Mouse (Mus musculus): ENCODE measurements at regions not wholly inside any gene's neighbourhood (a gene's known extent, or its start where the extent isn't known, plus 50 kb on each side); places are given as distances from the start of the nearest gene placed in this dataset.
A peak's percentile ranks its signal among the peaks of the same experiment; 100 is the strongest.
"Not testable (repeated sequence)": the region's sequence is repeated elsewhere in the genome, so short reads cannot be mapped to it uniquely, and the experiment has no call there.

DNA sequence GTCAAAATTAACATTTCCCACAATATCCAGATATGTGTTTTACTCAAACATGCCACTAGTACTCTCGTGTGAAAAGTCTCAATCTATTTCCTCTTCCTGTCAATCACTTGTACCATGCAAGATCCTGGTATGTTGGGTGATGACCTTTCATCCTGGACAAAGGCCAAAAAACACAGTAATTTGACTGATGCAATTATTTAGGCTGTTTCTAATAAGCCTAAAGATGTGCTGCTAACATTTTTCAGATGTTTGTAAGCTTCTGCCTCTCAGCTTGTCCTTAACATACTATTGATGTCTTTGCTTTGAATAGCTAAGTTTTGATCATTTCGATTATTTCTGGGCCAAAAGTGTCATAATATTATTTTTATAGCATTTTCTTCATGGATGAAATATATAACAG is 418.4 kb upstream of the Arrdc4 start:
- ATAC-seq (ENCODE audit: low FRiP score, low read depth): no peak
- Histone ChIP-seq H3K9ac (ENCODE audit: low read depth, low read length, severe bottlenecking) (no peak overlapping the region), H3K36me3 (ENCODE audit: control insufficient read depth, insufficient read depth, low read length) (no peaks in the 10 kb centered on the region), H3K27me3 (ENCODE audit: control insufficient read depth, insufficient read depth, low read length) (no peaks in the 10 kb centered on the region), H3K4me1 (ENCODE audit: control insufficient read depth, insufficient read depth, low read length) (no peaks in the 10 kb centered on the region), H3K4me3 (replicated peaks; ENCODE audit: low read length) (no peak overlapping the region), H3K27ac (replicated peaks; ENCODE audit: low read depth, low read length) (no peak overlapping the region), H3K4me2 (replicated peaks; ENCODE audit: low read depth, low read length, severe bottlenecking) (no peak overlapping the region), H3K9me3 (ENCODE audit: control insufficient read depth, low read length) (no peaks in the 10 kb centered on the region)
- TF ChIP-seq POLR2A (IDR thresholded peaks at IDR 0.05; ENCODE audit: borderline replicate concordance, extremely low read depth, insufficient read depth, insufficient read length): no peak
- DNase-seq (ENCODE audit: low spot score): no peak
- 54% methylated on average over 2 of the region's 2 CpGs for WGBS

DNA sequence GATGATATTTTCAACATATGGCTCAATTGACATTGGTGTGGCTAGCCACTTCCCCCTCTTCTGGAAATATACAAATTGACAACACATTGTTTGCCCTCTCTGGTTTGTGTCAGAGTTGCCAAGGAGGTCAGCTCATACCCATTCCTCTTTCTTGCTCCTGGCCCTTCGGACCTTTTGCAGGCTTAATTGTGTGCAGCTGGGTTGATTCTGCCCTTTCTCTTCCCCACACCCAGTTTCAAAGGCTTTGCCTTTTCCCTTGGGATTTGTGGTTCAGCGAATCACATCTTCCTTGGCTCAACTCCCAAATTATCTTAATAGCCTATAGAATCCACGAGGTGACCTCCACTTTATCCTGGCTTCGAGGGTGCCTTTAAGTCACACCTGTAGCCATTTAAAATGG is 412.9 kb upstream of the Arrdc4 start:
- no peak overlapping the region for H3K4me2 ChIP-seq (replicated peaks; ENCODE audit: low read depth, low read length, severe bottlenecking)
- H3K27ac ChIP-seq (replicated peaks; ENCODE audit: low read depth, low read length): no peak overlapping the region
- TF ChIP-seq POLR2A (IDR thresholded peaks at IDR 0.05; ENCODE audit: borderline replicate concordance, extremely low read depth, insufficient read depth, insufficient read length): no peak
- H3K36me3 ChIP-seq (ENCODE audit: control insufficient read depth, insufficient read depth, low read length): no peaks in the 10 kb centered on the region
- no peak for DNase-seq (ENCODE audit: low spot score)
- no peak for ATAC-seq (ENCODE audit: low FRiP score, low read depth)
- no peaks in the 10 kb centered on the region for H3K9me3 ChIP-seq (ENCODE audit: control insufficient read depth, low read length)
- no peaks in the 10 kb centered on the region for H3K4me1 ChIP-seq (ENCODE audit: control insufficient read depth, insufficient read depth, low read length)
- H3K4me3 ChIP-seq (replicated peaks; ENCODE audit: low read length): no peak overlapping the region
- H3K27me3 ChIP-seq (ENCODE audit: control insufficient read depth, insufficient read depth, low read length): no peaks in the 10 kb centered on the region
- no peak overlapping the region for H3K9ac ChIP-seq (ENCODE audit: low read depth, low read length, severe bottlenecking)
- WGBS: 16% methylated on average over 4 of the region's 4 CpGs

DNA sequence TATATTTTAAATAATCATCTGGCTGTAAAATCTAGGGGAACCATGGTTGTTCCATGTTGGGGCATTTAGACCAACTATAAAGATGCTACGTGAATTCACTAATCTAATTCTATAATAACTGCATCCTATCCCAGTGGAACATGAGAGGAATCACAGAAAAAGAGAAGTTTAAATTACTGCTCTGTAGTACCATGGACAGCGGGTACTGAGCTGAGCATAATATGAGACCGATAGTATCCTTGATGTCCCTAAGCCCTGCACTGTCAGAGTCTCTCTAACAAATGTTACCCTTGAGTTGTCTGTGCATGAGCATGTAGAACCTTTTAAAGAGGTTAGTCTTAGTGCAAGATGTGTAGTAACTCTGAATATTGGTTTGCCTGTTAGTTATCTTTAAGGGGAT is 393.3 kb upstream of the Arrdc4 start:
- Histone ChIP-seq H3K27me3 (ENCODE audit: control insufficient read depth, insufficient read depth, low read length) (no peaks in the 10 kb centered on the region), H3K4me3 (replicated peaks; ENCODE audit: low read length) (no peak overlapping the region), H3K4me2 (replicated peaks; ENCODE audit: low read depth, low read length, severe bottlenecking) (no peak overlapping the region), H3K9me3 (ENCODE audit: control insufficient read depth, low read length) (no peaks in the 10 kb centered on the region), H3K9ac (ENCODE audit: low read depth, low read length, severe bottlenecking) (no peak overlapping the region), H3K36me3 (ENCODE audit: control insufficient read depth, insufficient read depth, low read length) (no peaks in the 10 kb centered on the region), H3K4me1 (ENCODE audit: control insufficient read depth, insufficient read depth, low read length) (no peaks in the 10 kb centered on the region), H3K27ac (replicated peaks; ENCODE audit: low read depth, low read length) (no peak overlapping the region)
- peak; percentile 51 for DNase-seq (ENCODE audit: low spot score)
- 69% methylated on average over 3 of the region's 3 CpGs for WGBS
- TF ChIP-seq POLR2A (IDR thresholded peaks at IDR 0.05; ENCODE audit: borderline replicate concordance, extremely low read depth, insufficient read depth, insufficient read length): no peak
- no peak for ATAC-seq (ENCODE audit: low FRiP score, low read depth)

DNA sequence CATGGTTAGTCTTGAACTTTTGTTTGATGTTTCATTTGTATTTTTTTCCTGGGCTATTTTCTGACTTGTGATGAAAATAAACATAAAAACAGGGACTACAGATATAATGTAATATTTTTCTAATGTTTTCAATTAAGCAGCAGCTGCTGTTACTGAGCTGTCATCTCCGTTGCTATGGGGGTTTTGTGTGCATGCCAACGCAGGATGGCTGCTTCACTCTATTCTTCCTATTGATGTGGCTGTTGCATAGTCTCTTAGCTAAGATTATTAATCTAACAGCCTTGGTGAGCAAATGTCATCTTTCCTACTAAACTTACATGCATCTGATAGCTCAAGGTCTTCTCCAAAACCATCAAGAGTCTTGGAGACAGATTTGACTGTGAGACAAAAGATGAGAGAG is 384.4 kb upstream of the Arrdc4 start:
- Histone ChIP-seq H3K27me3 (ENCODE audit: control insufficient read depth, insufficient read depth, low read length) (no peaks in the 10 kb centered on the region), H3K27ac (replicated peaks; ENCODE audit: low read depth, low read length) (no peak overlapping the region), H3K4me2 (replicated peaks; ENCODE audit: low read depth, low read length, severe bottlenecking) (no peak overlapping the region), H3K36me3 (ENCODE audit: control insufficient read depth, insufficient read depth, low read length) (no peaks in the 10 kb centered on the region), H3K4me3 (replicated peaks; ENCODE audit: low read length) (no peak overlapping the region), H3K4me1 (ENCODE audit: control insufficient read depth, insufficient read depth, low read length) (no peaks in the 10 kb centered on the region), H3K9me3 (ENCODE audit: control insufficient read depth, low read length) (no peaks in the 10 kb centered on the region), H3K9ac (ENCODE audit: low read depth, low read length, severe bottlenecking) (no peak overlapping the region)
- 84% methylated on average over 2 of the region's 2 CpGs for WGBS
- TF ChIP-seq POLR2A (IDR thresholded peaks at IDR 0.05; ENCODE audit: borderline replicate concordance, extremely low read depth, insufficient read depth, insufficient read length): no peak
- ATAC-seq (ENCODE audit: low FRiP score, low read depth) (no peak), DNase-seq (ENCODE audit: low spot score) (no peak)

DNA sequence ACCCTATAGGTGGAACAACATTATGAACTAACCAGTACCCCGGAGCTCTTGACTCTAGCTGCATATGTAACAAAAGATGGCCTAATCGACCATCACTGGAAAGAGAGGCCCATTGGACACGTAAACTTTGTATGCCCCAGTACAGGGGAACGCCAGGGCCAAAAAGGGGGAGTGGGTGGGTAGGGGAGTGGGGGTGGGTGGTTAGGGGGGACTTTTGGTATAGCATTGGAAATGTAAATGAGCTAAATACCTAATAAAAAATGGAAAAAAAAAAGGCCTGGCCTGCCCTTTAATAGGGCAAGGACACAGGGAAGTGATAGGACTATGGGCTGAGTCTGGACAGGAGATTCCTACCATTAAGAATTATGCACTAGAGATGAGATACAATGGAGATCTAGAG is 352.7 kb upstream of the Arrdc4 start:
- not testable (repeated sequence) for DNase-seq (ENCODE audit: low spot score); H3K27me3 ChIP-seq (ENCODE audit: control insufficient read depth, insufficient read depth, low read length); ATAC-seq (ENCODE audit: low FRiP score, low read depth); H3K9ac ChIP-seq (ENCODE audit: low read depth, low read length, severe bottlenecking); H3K9me3 ChIP-seq (ENCODE audit: control insufficient read depth, low read length); H3K36me3 ChIP-seq (ENCODE audit: control insufficient read depth, insufficient read depth, low read length); H3K4me1 ChIP-seq (ENCODE audit: control insufficient read depth, insufficient read depth, low read length); H3K27ac ChIP-seq (replicated peaks; ENCODE audit: low read depth, low read length); H3K4me3 ChIP-seq (replicated peaks; ENCODE audit: low read length); H3K4me2 ChIP-seq (replicated peaks; ENCODE audit: low read depth, low read length, severe bottlenecking)
- WGBS: 86% methylated on average over 1 of the region's 4 CpGs

DNA sequence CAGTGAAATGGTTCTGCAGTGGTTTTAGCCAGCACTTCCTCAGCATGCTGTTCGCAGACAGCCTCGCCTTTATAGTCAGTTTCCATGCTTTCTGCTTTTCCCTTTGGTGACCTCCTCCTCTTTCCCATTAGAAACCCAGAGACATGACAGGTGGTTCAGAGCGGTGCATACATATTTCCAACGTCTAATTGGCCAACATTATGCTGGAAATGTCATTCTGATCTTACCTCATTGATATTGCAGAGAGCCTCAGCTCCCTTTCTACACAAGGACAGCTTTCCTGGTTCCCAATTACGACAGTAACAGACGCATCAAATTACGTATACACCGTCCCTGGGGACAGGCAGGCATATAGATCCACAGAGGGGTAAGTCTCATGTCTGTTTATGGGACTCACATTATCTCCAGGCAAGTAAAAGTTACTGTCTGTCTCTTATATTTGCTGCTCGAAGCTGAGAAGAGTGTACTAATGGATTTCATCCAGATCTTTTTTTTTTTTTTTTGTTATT is 348.6 kb upstream of the Arrdc4 start:
- Histone ChIP-seq H3K4me3 (replicated peaks; ENCODE audit: low read length) (no peak overlapping the region), H3K9me3 (ENCODE audit: control insufficient read depth, low read length) (no peaks in the 10 kb centered on the region), H3K27me3 (ENCODE audit: control insufficient read depth, insufficient read depth, low read length) (no peaks in the 10 kb centered on the region), H3K36me3 (ENCODE audit: control insufficient read depth, insufficient read depth, low read length) (no peaks in the 10 kb centered on the region), H3K4me1 (ENCODE audit: control insufficient read depth, insufficient read depth, low read length) (0 out of 2 replicates have a peak, but pooled peaks cover 2% of the 10 kb centered on the region), H3K9ac (ENCODE audit: low read depth, low read length, severe bottlenecking) (no peak overlapping the region), H3K4me2 (replicated peaks; ENCODE audit: low read depth, low read length, severe bottlenecking) (no peak overlapping the region), H3K27ac (replicated peaks; ENCODE audit: low read depth, low read length) (no peak overlapping the region)
- no peak for TF ChIP-seq POLR2A (IDR thresholded peaks at IDR 0.05; ENCODE audit: borderline replicate concordance, extremely low read depth, insufficient read depth, insufficient read length)
- WGBS: 38% methylated on average over 9 of the region's 9 CpGs
- ATAC-seq (ENCODE audit: low FRiP score, low read depth) (no peak), DNase-seq (ENCODE audit: low spot score) (no peak)
